Mouse (Mus musculus) kidney, postnatal 10 days (tissue): ENCODE measurements at regions not wholly inside any gene's neighbourhood (a gene's known extent, or its start where the extent isn't known, plus 50 kb on each side); places are given as distances from the start of the nearest gene placed in this dataset.

Source experiments
- DNase-seq: peaks from one replicate; pipeline ENCODE4 v3.0.0; 2021; ENCODE audit warnings: mixed read lengths

- no peak for DNase-seq
Measured at GRCm38 (mm10) chr6:135629236-135629635, 266.9 kb downstream of the Emp1 start.

- no peak for DNase-seq
Measured at GRCm38 (mm10) chr6:135632671-135633070, 270.3 kb downstream of the Emp1 start.

GRCm38 (mm10) chr6:135636648-135637047 lies 274.3 kb downstream of the Emp1 start:
- DNase-seq = no peak

GRCm38 (mm10) chr6:135642711-135643110 lies 280.4 kb downstream of the Emp1 start:
- DNase-seq = no peak

- DNase-seq = no peak
Measured at GRCm38 (mm10) chr6:135646177-135646576, 283.8 kb downstream of the Emp1 start.

GRCm38 (mm10) chr6:135653002-135653401 lies 290.7 kb downstream of the Emp1 start:
- no peak for DNase-seq

- DNase-seq = peak; percentile 12
Measured at GRCm38 (mm10) chr6:135662386-135662785, 300.0 kb downstream of the Emp1 start.

GRCm38 (mm10) chr6:135662801-135663537 lies 300.6 kb downstream of the Emp1 start:
- no peak for DNase-seq
